Mouse (Mus musculus) left cerebral cortex, postnatal 10 days (tissue): ENCODE measurements at regions not wholly inside any gene's neighbourhood (a gene's known extent, or its start where the extent isn't known, plus 50 kb on each side); places are given as distances from the start of the nearest gene placed in this dataset.

ENCODE experiments used
- DNase-seq, 2 experiments: peaks; one replicate each; pipeline ENCODE4 v3.0.0; 2021 to 2022; ENCODE audit warnings: low spot score in 2 of 2, mixed read lengths in 1 of 2; ENCODE audit errors: extremely low spot score in 1 of 2
- intact Hi-C: fragments of 180-260 bp; cut with DNase I; formaldehyde crosslinking; loops from one replicate; pipeline ENCODE4 v1.15.1; 2025

GRCm38 (mm10) chr16:93071726-93072125, 245.8 kb upstream of the Runx1 start:
- DNase-seq: no peak
- intact Hi-C loops: no loop called here

- DNase-seq: no peak
- intact Hi-C loops: no loop called here
These were observed 240.9 kb upstream of the Runx1 start for GRCm38 (mm10) chr16:93066821-93067220.

- DNase-seq: no peak
- intact Hi-C loops: no loop called here
These were observed 235.7 kb upstream of the Runx1 start for GRCm38 (mm10) chr16:93061475-93062179.

GRCm38 (mm10) chr16:93056295-93056694, 230.3 kb upstream of the Runx1 start:
- intact Hi-C loops: no loop called here
- DNase-seq: no peak

- intact Hi-C loops: no loop called here
- DNase-seq: no peak
These were observed 229.6 kb upstream of the Runx1 start for GRCm38 (mm10) chr16:93055545-93055944.

GRCm38 (mm10) chr16:93051233-93051632, 225.3 kb upstream of the Runx1 start:
- intact Hi-C loops: no loop called here
- DNase-seq: no peak

GRCm38 (mm10) chr16:93048418-93048932, 222.5 kb upstream of the Runx1 start:
- no peak for DNase-seq
- intact Hi-C loops: no loop called here

- intact Hi-C loops: no loop called here
These were observed 221.6 kb upstream of the Runx1 start for GRCm38 (mm10) chr16:93047594-93047993.

GRCm38 (mm10) chr16:93046221-93046620, 220.3 kb upstream of the Runx1 start:
- DNase-seq: no peak
- intact Hi-C loops: no loop called here

More at GRCm38 (mm10) chr16:93047594-93047993, 221.6 kb upstream of the Runx1 start:
- no peak for DNase-seq

GRCm38 (mm10) chr16:93043355-93043754, 217.4 kb upstream of the Runx1 start:
- no peak for DNase-seq
- intact Hi-C loops: no loop called here

- intact Hi-C loops: no loop called here
- no peak for DNase-seq
These were observed 217.0 kb upstream of the Runx1 start for GRCm38 (mm10) chr16:93042941-93043340.

GRCm38 (mm10) chr16:93042491-93042890, 216.5 kb upstream of the Runx1 start:
- intact Hi-C loops: no loop called here

GRCm38 (mm10) chr16:93041887-93042286, 215.9 kb upstream of the Runx1 start:
- intact Hi-C loops: no loop called here
- no peak for DNase-seq

More at GRCm38 (mm10) chr16:93042491-93042890, 216.5 kb upstream of the Runx1 start:
- DNase-seq: no peak

GRCm38 (mm10) chr16:93041399-93041798, 215.4 kb upstream of the Runx1 start:
- intact Hi-C loops: no loop called here

GRCm38 (mm10) chr16:93035626-93036025, 209.7 kb upstream of the Runx1 start:
- DNase-seq: no peak
- intact Hi-C loops: no loop called here

More at GRCm38 (mm10) chr16:93041399-93041798, 215.4 kb upstream of the Runx1 start:
- no peak for DNase-seq

- intact Hi-C loops: no loop called here
- DNase-seq: no peak
These were observed 208.0 kb upstream of the Runx1 start for GRCm38 (mm10) chr16:93033943-93034342.

- DNase-seq: no peak
- intact Hi-C loops: no loop called here
These were observed 205.7 kb upstream of the Runx1 start for GRCm38 (mm10) chr16:93031624-93032023.

- intact Hi-C loops: no loop called here
- DNase-seq: no peak
These were observed 202.7 kb upstream of the Runx1 start for GRCm38 (mm10) chr16:93028640-93029039.

- DNase-seq: no peak
- intact Hi-C loops: no loop called here
These were observed 202.1 kb upstream of the Runx1 start for GRCm38 (mm10) chr16:93028016-93028415.

GRCm38 (mm10) chr16:93026094-93026648, 200.2 kb upstream of the Runx1 start:
- DNase-seq: no peak
- intact Hi-C loops: no loop called here
